Mouse (Mus musculus): ENCODE measurements around the gene Krt17.
A peak's percentile ranks its signal among the peaks of the same experiment; 100 is the strongest.

DNA sequence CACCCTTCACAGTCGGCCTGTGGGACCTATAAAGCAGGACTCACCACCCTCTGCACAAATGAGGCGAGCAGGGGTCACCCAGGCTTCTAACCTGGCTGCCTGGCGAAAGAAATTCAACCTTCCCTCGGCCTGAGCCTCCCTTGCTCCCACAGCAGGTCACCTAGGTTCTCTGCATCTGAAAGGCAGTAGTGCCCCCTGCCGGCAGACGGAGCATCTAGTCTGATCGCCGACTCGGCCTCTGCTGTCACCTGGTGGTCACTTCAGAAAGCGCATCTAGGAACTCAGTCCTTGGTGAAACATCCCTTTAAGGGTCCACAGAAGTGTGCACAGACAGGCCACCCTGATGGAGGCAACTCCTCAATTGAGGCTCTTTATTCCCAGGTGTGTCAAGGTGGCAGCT, 34.5 kb upstream of the Krt17 start:
- TF ChIP-seq EP300 (IDR thresholded peaks at IDR 0.05; ENCODE audit: low read depth in 1 of 2, low read length in 2 of 2): 0 out of 4 replicates have a peak, but pooled peaks of 1 of the 2 experiments have one; percentile 16
- TF ChIP-seq HCFC1 (IDR thresholded peaks at IDR 0.05; ENCODE audit: low read depth, low read length): no peak
- TF ChIP-seq CTCF (IDR thresholded peaks at IDR 0.05 in 2 of 3, conservative IDR thresholded peaks at IDR 0.05 in 1 of 3; ENCODE audit: control insufficient read depth in 1 of 3, insufficient read depth in 1 of 3, low read depth in 2 of 3, low read length in 3 of 3, poor library complexity in 1 of 3, severe bottlenecking in 1 of 3): peak; percentile 99 to 100 (median 100); a peak in 5 of 6 replicates
- TF ChIP-seq E2F4 (IDR thresholded peaks at IDR 0.05; ENCODE audit: borderline replicate concordance, low read depth, low read length): no peak

Measured in MEL (cell line).